Mouse (Mus musculus): ENCODE data around the gene Os9. TPM values are rescaled to one million over a fixed set of nuclear protein-coding genes. Genes with fewer than 3 reads are reported as not detected.

Os9 gene
- total and polyA plus RNA-seq, 3 experiments = 24.4 to 25.6 (median 25.1) TPM

DNA sequence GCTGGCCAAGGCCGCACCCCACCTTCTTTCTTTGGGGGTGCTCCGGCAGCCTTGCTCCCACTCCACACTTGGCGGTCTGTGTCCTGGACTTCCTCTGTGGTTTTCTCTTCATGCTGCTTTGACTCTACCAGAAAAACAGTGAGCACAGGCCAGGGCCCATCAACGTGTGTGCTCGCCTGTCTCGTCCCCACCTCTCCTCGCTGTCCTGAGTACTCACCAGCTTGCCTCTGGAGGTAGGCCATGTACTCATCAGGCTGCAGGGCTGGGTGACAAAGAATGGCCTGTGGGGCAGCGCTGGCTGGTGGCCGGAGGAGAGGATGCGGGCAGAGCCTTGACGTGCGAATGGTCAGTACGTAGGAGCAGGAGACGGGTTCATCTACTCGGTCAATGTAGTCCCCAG, 21.1 kb downstream of the Os9 start:
- Histone ChIP-seq H3K36me3 (ENCODE audit: control insufficient read depth, insufficient read depth, low read length) (no peaks in the 10 kb centered on the region), H3K4me3 (no peak overlapping the region), H3K4me1 (ENCODE audit: control insufficient read depth, insufficient read depth, low read length) (no peaks in the 10 kb centered on the region), H3K9ac (ENCODE audit: low read depth, low read length) (no peak overlapping the region), H3K27ac (no peak overlapping the region), H3K27me3 (ENCODE audit: control insufficient read depth, insufficient read depth, low read length) (no peaks in the 10 kb centered on the region), H3K79me2 (replicated peaks; ENCODE audit: control insufficient read depth, insufficient read depth, low read length) (no peaks in the 10 kb centered on the region)
- TF ChIP-seq EP300 (IDR thresholded peaks at IDR 0.05; ENCODE audit: insufficient read depth, low read depth, low read length) = no peak
- TF ChIP-seq CTCF (IDR thresholded peaks at IDR 0.05) = no peak
- TF ChIP-seq POLR2A (IDR thresholded peaks at IDR 0.05; ENCODE audit: insufficient read depth, low read depth, low read length) = no peak
- WGBS = 94% methylated on average over 15 of the region's 15 CpGs
- no peak for DNase-seq
- intact Hi-C loops (cut with DNase I) = no loop called here

DNA sequence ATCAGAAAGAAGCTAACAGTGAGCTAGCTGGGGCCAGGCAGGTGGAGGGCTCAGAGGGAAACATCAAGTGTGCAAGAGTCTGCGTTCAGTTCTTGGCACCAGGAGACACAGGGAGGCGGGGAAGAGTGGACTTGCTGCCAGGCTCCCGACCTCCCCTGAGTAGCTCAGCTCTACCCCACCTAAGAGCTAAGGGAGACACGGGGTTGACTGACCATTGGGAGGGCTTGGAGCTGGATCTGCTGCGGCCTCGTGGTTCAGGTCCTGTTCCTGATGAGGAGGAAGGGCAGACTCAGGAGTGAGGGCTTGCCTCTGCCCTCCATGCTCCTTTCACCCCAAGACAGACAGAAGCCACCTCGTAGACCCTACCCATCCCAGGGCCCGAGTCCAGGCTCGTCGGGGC, 21.7 kb downstream of the Os9 start:
- Histone ChIP-seq H3K9ac (ENCODE audit: low read depth, low read length) (no peak overlapping the region), H3K79me2 (replicated peaks; ENCODE audit: control insufficient read depth, insufficient read depth, low read length) (no peaks in the 10 kb centered on the region), H3K4me3 (no peak overlapping the region), H3K4me1 (ENCODE audit: control insufficient read depth, insufficient read depth, low read length) (no peaks in the 10 kb centered on the region), H3K27ac (no peak overlapping the region), H3K27me3 (ENCODE audit: control insufficient read depth, insufficient read depth, low read length) (no peaks in the 10 kb centered on the region), H3K36me3 (ENCODE audit: control insufficient read depth, insufficient read depth, low read length) (no peaks in the 10 kb centered on the region)
- TF ChIP-seq CTCF (IDR thresholded peaks at IDR 0.05) (no peak), EP300 (IDR thresholded peaks at IDR 0.05; ENCODE audit: insufficient read depth, low read depth, low read length) (no peak), POLR2A (IDR thresholded peaks at IDR 0.05; ENCODE audit: insufficient read depth, low read depth, low read length) (no peak)
- WGBS = 89% methylated on average over 10 of the region's 10 CpGs
- intact Hi-C loops (cut with DNase I) = no loop called here
- no peak for DNase-seq

DNA sequence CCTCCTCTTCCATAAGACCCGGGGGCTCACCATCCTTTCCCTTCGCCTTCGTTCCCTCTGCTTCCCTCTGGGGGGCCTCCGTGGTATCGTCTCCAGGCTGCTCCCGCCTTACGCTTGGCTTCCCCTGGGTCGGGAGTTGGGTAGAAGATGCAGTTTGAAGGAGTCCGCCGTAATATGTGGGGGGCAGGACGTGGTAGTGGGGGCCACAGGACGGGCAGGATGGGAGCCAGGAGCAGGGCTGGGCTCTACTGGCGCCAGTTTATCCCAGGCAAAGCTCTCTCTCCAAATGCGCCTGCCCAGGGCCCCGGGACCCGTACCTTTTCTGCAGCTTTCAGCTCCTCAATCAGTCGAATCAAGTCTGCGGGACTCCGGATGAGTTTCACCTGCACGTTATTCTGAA, 22.4 kb downstream of the Os9 start:
- no peaks in the 10 kb centered on the region for H3K27me3 ChIP-seq (ENCODE audit: control insufficient read depth, insufficient read depth, low read length)
- 85% methylated on average over 20 of the region's 20 CpGs for WGBS

DNA sequence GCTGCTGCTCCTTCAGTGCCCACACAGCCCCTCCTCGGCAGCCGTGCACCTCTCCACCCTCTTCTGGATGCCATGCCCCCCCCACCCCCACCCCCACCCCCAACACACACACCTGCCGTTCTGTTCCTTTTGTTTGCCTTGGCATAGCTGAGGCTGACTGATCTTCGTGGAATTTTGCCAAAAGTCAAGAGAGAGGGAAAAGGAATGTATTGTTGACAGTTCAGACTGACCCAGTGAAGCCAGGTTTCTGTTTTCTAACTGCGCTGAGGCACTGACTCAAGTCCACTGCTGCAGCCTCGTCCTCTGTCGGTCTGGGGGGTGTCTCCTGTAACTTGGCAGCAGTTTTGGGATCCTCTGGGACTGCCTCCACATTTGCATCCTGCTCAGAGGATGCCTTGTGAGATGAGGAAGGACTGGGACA, 26.5 kb downstream of the Os9 start:
- Histone ChIP-seq H3K79me2 (replicated peaks; ENCODE audit: control insufficient read depth, insufficient read depth, low read length) (no peaks in the 10 kb centered on the region), H3K4me3 (no peak overlapping the region), H3K4me1 (ENCODE audit: control insufficient read depth, insufficient read depth, low read length) (no peaks in the 10 kb centered on the region), H3K27ac (no peak overlapping the region), H3K36me3 (ENCODE audit: control insufficient read depth, insufficient read depth, low read length) (no peaks in the 10 kb centered on the region), H3K9ac (ENCODE audit: low read depth, low read length) (no peak overlapping the region), H3K27me3 (ENCODE audit: control insufficient read depth, insufficient read depth, low read length) (peaks cover 14% of the 10 kb centered on the region)
- WGBS = 17% methylated on average over 6 of the region's 7 CpGs
- TF ChIP-seq CTCF (IDR thresholded peaks at IDR 0.05) (no peak), EP300 (IDR thresholded peaks at IDR 0.05; ENCODE audit: insufficient read depth, low read depth, low read length) (no peak), POLR2A (IDR thresholded peaks at IDR 0.05; ENCODE audit: insufficient read depth, low read depth, low read length) (no peak)
- DNase-seq = no peak
- intact Hi-C loops (cut with DNase I) = no loop called here

More for the DNA sequence above, 22.4 kb downstream of the Os9 start:
- H3K79me2 ChIP-seq (replicated peaks; ENCODE audit: control insufficient read depth, insufficient read depth, low read length) = no peaks in the 10 kb centered on the region
- no peak for DNase-seq
- H3K4me1 ChIP-seq (ENCODE audit: control insufficient read depth, insufficient read depth, low read length) = no peaks in the 10 kb centered on the region
- H3K36me3 ChIP-seq (ENCODE audit: control insufficient read depth, insufficient read depth, low read length) = no peaks in the 10 kb centered on the region
- H3K4me3 ChIP-seq = no peak overlapping the region
- intact Hi-C loops (cut with DNase I) = no loop called here
- TF ChIP-seq CTCF (IDR thresholded peaks at IDR 0.05) (no peak), POLR2A (IDR thresholded peaks at IDR 0.05; ENCODE audit: insufficient read depth, low read depth, low read length) (no peak), EP300 (IDR thresholded peaks at IDR 0.05; ENCODE audit: insufficient read depth, low read depth, low read length) (no peak)
- H3K9ac ChIP-seq (ENCODE audit: low read depth, low read length) = no peak overlapping the region
- H3K27ac ChIP-seq = no peak overlapping the region

DNA sequence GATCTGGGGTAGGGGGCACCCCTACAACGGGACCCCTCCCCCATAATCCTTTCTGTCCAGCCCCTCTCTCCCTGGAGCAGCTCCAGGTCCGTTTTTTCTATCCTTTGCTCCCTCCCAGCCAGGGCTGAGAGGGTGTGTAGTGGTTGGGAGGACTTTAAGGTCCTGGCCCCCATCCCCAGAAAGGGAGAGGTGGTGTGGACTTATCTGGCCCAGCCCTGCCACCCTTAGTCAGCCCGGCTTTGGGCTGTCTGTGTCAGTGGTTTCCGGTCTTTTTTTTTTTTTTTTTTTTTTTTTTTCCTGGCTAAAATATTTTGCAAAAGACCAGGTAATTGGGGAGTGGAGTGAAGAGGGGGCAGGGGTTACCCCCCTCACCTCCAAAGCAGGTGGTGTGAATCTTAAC, 28.2 kb downstream of the Os9 start:
- Histone ChIP-seq H3K27me3 (ENCODE audit: control insufficient read depth, insufficient read depth, low read length) (peaks cover 14% of the 10 kb centered on the region), H3K4me1 (ENCODE audit: control insufficient read depth, insufficient read depth, low read length) (no peaks in the 10 kb centered on the region), H3K27ac (no peak overlapping the region), H3K79me2 (replicated peaks; ENCODE audit: control insufficient read depth, insufficient read depth, low read length) (no peaks in the 10 kb centered on the region), H3K4me3 (no peak overlapping the region), H3K36me3 (ENCODE audit: control insufficient read depth, insufficient read depth, low read length) (no peaks in the 10 kb centered on the region), H3K9ac (ENCODE audit: low read depth, low read length) (no peak overlapping the region)
- no peak for DNase-seq
- TF ChIP-seq POLR2A (IDR thresholded peaks at IDR 0.05; ENCODE audit: insufficient read depth, low read depth, low read length) (no peak), EP300 (IDR thresholded peaks at IDR 0.05; ENCODE audit: insufficient read depth, low read depth, low read length) (no peak), CTCF (IDR thresholded peaks at IDR 0.05) (no peak)
- 34% methylated on average over 4 of the region's 4 CpGs for WGBS
- intact Hi-C loops (cut with DNase I) = no loop called here

DNA sequence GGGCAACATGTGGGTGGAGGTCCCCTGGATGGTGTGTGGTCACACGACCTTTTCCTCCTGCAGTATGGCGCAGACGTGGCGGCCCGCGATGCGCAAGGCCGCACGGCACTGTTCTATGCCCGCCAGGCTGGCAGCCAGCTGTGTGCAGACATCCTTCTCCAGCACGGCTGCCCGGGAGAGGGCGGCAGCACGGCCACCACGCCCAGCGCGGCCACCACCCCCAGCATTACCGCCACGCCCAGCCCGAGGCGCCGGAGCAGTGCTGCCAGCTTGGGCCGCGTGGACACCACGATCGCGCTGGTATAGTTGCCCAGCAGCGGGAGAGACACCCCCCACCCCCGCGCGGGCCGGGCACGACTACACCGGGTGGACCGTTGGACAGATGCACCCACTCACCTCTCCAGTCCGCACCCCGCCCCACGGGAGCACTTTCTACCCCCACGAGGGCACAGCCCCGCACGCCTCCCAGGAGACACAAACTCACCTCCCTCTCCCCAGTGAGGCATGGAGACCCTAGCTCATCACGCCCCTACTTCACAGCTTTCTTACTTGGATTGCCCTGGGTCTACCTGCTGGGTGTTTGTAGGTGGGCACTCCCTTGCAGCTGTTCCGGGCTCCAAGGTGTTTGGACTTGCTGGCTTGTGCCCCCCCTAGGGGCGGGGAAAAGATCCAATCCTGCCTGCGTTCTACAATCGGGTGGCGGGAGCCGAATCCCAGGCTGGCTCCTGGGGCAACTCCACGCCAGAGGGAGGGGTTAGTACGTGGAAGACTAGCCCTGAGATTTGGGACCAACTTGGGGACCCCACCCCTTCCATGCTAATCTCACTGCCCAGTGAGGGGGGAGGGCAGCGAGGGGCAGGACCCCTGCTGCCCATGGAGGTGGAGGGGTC, 29.2 kb downstream of the Os9 start:
- no peaks in the 10 kb centered on the region for H3K79me2 ChIP-seq (replicated peaks; ENCODE audit: control insufficient read depth, insufficient read depth, low read length)
- no peak overlapping the region for H3K27ac ChIP-seq
- H3K4me3 ChIP-seq = no peak overlapping the region
- H3K9ac ChIP-seq (ENCODE audit: low read depth, low read length) = no peak overlapping the region
- 19% methylated on average over 51 of the region's 51 CpGs for WGBS
- DNase-seq = no peak
- no peaks in the 10 kb centered on the region for H3K36me3 ChIP-seq (ENCODE audit: control insufficient read depth, insufficient read depth, low read length)
- H3K27me3 ChIP-seq (ENCODE audit: control insufficient read depth, insufficient read depth, low read length) = peaks cover 14% of the 10 kb centered on the region
- no peaks in the 10 kb centered on the region for H3K4me1 ChIP-seq (ENCODE audit: control insufficient read depth, insufficient read depth, low read length)
- intact Hi-C loops (cut with DNase I) = no loop called here
- no peak for TF ChIP-seq EP300 (IDR thresholded peaks at IDR 0.05; ENCODE audit: insufficient read depth, low read depth, low read length)
- TF ChIP-seq POLR2A (IDR thresholded peaks at IDR 0.05; ENCODE audit: insufficient read depth, low read depth, low read length) = no peak
- no peak for TF ChIP-seq CTCF (IDR thresholded peaks at IDR 0.05)
